Mouse (Mus musculus) right cerebral cortex, postnatal 10 days (tissue): ENCODE data around the gene Serpina3g.

Experiments used
- DNase-seq, 2 experiments: peaks; one replicate each; pipeline ENCODE4 v3.0.0; 2021; ENCODE audit warnings: low spot score in 2 of 2

The Serpina3g gene

DNA sequence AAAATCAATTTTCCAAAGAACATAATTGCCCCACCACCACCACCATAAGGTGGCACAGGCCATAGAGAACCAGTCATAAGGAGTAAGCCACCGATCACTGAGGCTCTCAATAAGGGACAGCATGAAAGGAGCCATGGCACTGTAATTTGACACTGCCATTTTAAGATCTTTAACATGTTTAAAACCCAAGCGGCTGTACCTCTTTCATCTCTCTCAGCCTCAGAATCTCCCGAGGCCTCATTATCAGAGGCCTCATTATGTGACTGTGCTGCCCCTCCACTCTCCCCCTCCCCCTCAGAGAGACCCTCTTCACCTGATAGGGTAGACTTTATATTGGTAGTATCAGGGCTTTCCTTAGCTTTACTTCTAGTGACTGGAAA lies 43.0 kb downstream of the Serpina3g start:
- no peak for DNase-seq

DNA sequence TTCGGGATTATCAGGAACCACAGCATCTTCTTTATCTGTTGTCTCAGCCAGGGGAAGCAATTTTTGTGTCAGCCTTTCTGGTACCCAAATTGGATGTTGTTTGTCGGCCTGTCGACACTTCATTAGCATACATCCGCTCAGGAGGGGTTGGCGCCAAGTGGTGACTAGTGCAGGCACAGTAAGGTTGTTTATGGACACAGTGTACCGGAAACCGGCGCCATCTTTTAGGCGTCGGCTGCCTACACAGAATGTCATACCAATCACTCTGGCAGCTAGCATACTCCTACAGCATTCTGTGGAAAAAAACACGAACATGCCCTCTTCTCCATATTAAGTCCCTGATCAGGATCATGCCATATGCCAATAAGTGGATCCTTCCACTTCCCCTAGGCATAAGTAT lies 47.3 kb downstream of the Serpina3g start:
- no peak for DNase-seq

DNA sequence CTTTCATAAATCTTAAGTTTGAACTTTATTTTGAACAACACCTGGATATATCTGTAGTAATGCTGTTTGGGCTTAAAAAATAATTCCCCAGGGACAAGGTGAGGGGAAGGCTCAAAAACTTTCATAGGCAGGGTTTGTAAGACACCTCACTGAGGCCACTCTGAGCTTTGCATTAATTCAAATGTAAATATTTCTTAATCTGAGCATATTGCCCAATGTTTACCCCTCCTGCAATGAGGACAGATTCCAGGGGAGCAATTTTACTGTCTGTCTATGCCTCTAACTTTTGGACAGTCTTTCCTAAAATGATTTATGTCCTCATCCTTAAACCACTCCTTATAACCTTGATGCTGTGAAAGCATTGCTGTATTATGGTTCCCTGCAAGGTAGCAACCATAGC lies 52.3 kb downstream of the Serpina3g start:
- no peak for DNase-seq

DNA sequence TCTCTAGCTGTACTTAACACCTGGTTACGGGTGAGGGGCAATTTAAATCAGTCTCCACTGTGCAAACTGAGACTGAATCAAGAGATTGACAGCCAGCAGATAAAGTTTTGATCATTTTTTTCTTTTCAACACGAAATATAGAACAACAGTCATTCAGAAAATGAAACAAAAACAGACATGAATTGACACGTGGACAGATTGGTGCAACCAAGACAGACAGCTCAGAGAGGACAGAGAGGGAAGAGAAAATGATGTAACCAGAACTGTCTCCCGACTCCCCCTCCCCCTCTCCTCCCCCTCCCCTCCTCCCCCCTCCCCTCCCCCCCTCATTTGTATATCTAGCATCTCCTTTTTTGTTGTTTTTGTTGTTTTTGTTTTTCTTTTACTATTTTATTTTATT lies 53.8 kb downstream of the Serpina3g start:
- DNase-seq = no peak
